Mouse (Mus musculus) macrophage (primary cell): Measurements from ENCODE around the gene Tbrg4. TPM values are rescaled to one million over a fixed set of nuclear protein-coding genes. Genes with fewer than 3 reads are reported as not detected.
A peak's percentile ranks its signal among the peaks of the same experiment; 100 is the strongest.
"Not testable (repeated sequence)": the region's sequence is repeated elsewhere in the genome, so short reads cannot be mapped to it uniquely, and the experiment has no call there.

Experiments
- H3K27ac ChIP-seq: fragments of 350-480 bp; formaldehyde crosslinking; 2 replicates; pipeline ENCODE4 v1.9.0; 2021
- H3K36me3 ChIP-seq: fragments of 350-480 bp; formaldehyde crosslinking; 2 replicates; pipeline ENCODE4 v1.9.0; 2021; ENCODE audit errors: inconsistent target
- H3K4me3 ChIP-seq: fragments of 350-480 bp; formaldehyde crosslinking; 2 replicates; pipeline ENCODE4 v1.9.0; 2021; ENCODE audit errors: inconsistent target
- H3K79me2 ChIP-seq: fragments of 350-480 bp; formaldehyde crosslinking; 2 replicates; pipeline ENCODE4 v1.9.0; 2021; ENCODE audit errors: inconsistent target
- WGBS: methylation state at CpG from one replicate; pipeline ENCODE4 v1.1.7; 2026; ENCODE audit warnings: inconsistent platforms; ENCODE audit not compliant: missing documents; 5-methylcytosine and 5-hydroxymethylcytosine counted together
- polyA plus RNA-seq: library from polyadenylated mRNA; stranded (reverse); fragments of 250-400 nt; gene quantifications from 3 replicates; pipeline ENCODE4 v1.2.4, GENCODE M21; 2018; ENCODE audit warnings: inconsistent platforms
- total RNA-seq, 78 experiments: library from RNA; depleted of rRNA; stranded (reverse); fragments of 250-400 nt; gene quantifications; 1 replicate in 9 of 78; 2 replicates in 24 of 78; 3 replicates in 43 of 78; 4 replicates in 2 of 78; pipeline ENCODE4 v1.2.4; 2018; ENCODE audit warnings: inconsistent platforms in 56 of 78

Tbrg4 gene
- total RNA-seq (2018; cell fraction: chromatin; rRNA removed) = 100 to 1,000 TPM in 1 of 26 experiments, 10 to 100 TPM in 25; 34.3 to 114 (median 78.3) TPM
- total RNA-seq (2018; cell fraction: cytosol; rRNA removed) = 10 to 100 TPM; 14.0 to 29.9 (median 21.1) TPM
- total RNA-seq (2018; cell fraction: nucleus; rRNA removed) = 100 to 1,000 TPM in 1 of 26 experiments, 10 to 100 TPM in 25; 32.2 to 106 (median 46.5) TPM
- polyA plus RNA-seq = 15.0 to 37.3 TPM (median 19.2 TPM) in 3 replicates

DNA sequence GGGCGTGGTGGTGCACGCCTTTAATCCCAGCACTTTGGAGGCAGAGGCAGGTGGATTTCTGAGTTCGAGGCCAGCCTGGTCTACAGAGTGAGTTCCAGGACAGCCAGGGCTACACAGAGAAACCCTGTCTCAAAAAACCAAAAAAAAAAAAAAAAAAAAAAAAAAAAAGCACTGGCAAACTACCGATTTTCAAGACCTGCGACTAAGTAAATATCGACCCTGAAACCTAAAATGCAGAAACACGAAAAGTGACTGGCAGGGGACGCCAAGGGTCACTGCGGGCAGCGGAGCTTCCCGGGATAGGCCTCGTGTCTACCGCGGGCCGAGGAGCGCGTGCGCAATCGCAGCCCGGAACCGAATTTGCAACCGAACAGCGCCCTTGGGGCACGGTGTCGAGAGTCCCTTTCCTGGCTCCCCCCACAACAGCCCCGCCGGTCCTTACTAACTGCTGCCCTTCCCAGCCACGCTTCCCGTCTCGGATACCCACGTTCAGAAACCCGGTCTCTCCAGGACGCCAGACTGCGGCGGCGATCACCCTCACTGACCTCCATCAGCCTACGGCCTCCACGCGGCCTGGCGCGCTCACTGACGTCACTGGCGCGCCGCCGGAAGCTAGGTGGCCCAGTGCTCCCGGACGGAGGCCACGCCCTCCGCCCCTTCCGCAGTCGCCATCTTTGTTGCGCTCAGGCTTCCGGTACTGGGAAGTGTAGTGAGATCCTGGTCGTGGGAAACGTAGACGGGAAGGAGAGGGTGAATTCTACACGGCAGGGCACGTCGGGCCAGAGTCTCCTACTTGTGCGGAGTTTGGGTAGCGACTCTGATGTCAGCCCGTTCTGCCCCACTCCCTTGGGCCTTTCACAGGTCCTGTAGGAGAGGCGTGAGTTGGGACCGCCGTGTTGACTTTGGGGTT is at the start of gene Tbrg4:
Tbrg4 (minus strand) TSS at position 590 of the 910 bp plus-strand sequence.
- 1% methylated on average over 62 of the region's 66 CpGs for WGBS
- Histone ChIP-seq H3K36me3 (peaks cover 31% of the 10 kb centered on the region), H3K4me3 (peak within 1 kb of the TSS; percentile 91), H3K27ac (peak within 1 kb of the TSS; percentile 92), H3K79me2 (peaks cover 55% of the 10 kb centered on the region)

- no peaks in the 10 kb centered on the region for H3K79me2 ChIP-seq
- H3K27ac ChIP-seq = no peak overlapping the region
- WGBS = 43% methylated on average over 7 of the region's 7 CpGs
- no peak overlapping the region for H3K4me3 ChIP-seq
- H3K36me3 ChIP-seq = no peaks in the 10 kb centered on the region
These were observed 49.5 kb upstream of the Tbrg4 start for GRCm38 (mm10) chr11:6675402-6675801.

DNA sequence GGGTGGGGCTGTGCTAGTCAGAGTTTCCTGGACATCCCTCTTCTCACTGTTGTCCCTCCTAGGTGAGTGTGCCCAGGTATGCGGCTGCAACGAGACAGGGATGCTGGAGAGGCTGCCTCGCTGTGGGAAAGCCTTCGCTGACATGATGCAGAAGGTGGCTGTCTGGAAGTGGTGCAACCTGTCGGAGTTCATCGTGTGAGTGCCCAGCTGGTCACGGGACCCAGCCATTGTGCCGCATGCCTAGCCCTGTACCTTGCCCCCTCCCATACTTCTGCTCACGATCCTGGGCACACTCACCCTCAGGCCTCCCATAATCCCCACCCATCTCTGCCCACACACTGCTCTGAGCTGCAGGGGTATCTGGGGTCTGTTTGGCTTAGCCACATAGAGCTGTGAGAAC is 48.8 kb upstream of the Tbrg4 start:
- Histone ChIP-seq H3K27ac (no peak overlapping the region), H3K79me2 (no peaks in the 10 kb centered on the region), H3K4me3 (no peak overlapping the region), H3K36me3 (no peaks in the 10 kb centered on the region)
- 95% methylated on average over 9 of the region's 9 CpGs for WGBS

DNA sequence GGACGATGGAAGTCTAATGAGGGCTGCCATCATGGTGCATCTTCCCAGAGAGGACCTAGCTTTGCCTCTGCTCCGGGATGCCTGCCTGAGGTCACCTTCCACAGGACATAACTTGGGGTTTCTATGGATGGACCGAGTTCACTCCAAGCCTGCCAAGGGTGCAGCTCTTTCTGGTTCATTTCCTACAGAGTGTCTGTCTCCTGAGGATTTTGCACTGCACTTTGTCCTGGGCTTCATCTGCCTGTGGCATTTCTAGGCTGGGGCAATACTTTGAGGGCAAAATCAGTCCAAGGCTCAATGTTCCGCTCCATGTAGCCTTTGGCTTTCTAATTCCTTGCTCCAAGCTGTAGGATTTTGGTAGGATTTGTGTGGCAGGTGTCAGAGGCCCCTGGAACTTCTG is 45.0 kb upstream of the Tbrg4 start:
- 92% methylated on average over 4 of the region's 4 CpGs for whole genome bisulfite sequencing
- Histone ChIP-seq H3K27ac (no peak overlapping the region), H3K4me3 (no peak overlapping the region), H3K79me2 (no peaks in the 10 kb centered on the region), H3K36me3 (no peaks in the 10 kb centered on the region)

- H3K79me2 ChIP-seq = no peaks in the 10 kb centered on the region
- H3K36me3 ChIP-seq = no peaks in the 10 kb centered on the region
- WGBS = 42% methylated on average over 2 of the region's 2 CpGs
- no peak overlapping the region for H3K4me3 ChIP-seq
- H3K27ac ChIP-seq = no peak overlapping the region
These were observed 44.2 kb upstream of the Tbrg4 start for GRCm38 (mm10) chr11:6670044-6670443.

DNA sequence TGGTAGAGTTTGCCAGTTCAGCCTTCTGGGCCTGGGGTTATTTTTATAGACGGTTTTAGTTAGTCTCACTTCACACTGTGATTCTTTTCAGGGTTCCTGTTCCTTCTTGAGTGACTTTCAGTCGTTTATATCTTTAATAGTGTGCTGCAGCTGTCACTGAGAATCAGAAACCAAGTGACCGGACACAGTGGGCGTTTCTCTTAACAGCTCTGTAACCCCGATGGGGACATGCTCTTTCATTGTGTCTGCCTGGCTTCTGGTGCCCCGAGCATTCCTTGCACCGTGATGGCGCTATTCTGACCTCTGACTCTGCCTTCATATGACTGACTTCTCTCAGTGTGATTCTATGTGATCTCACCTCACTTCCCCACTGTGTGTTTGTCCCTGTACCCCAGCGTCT is 43.2 kb upstream of the Tbrg4 start:
- no peak overlapping the region for H3K4me3 ChIP-seq
- no peaks in the 10 kb centered on the region for H3K36me3 ChIP-seq
- no peak overlapping the region for H3K27ac ChIP-seq
- WGBS = 67% methylated on average over 9 of the region's 9 CpGs
- no peaks in the 10 kb centered on the region for H3K79me2 ChIP-seq

DNA sequence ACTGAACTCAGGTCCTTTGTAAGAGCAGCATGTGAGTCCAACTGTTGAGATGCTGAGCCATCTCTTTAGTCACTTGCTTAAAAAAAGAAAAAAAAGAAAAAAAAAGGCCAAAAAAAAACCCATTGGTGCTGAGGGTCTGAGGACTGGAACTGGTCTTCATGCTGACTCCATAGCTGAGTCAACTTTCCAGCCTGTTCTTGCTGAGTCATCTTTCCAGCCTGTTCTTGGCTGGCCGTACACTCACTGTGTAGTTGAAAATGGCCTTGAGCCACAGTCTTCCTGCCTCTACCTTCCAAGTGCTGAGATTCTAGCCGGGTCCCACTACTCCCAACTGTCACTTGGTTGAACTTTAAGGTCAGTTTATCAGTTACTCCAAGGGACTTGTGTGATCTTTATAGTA is 40.8 kb upstream of the Tbrg4 start:
- Histone ChIP-seq H3K36me3 (no peaks in the 10 kb centered on the region), H3K27ac (no peak overlapping the region), H3K4me3 (no peak overlapping the region), H3K79me2 (no peaks in the 10 kb centered on the region)
- 56% methylated on average over 2 of the region's 2 CpGs for WGBS

- no peak overlapping the region for H3K4me3 ChIP-seq
- H3K36me3 ChIP-seq = no peaks in the 10 kb centered on the region
- no peak overlapping the region for H3K27ac ChIP-seq
- H3K79me2 ChIP-seq = no peaks in the 10 kb centered on the region
- WGBS = 82% methylated on average over 14 of the region's 14 CpGs
These were observed 35.3 kb upstream of the Tbrg4 start for GRCm38 (mm10) chr11:6661206-6661605.

- WGBS = 1% methylated on average over 17 of the region's 18 CpGs
- H3K27ac ChIP-seq = no peak within 1 kb of the TSS
- H3K4me3 ChIP-seq = no peak within 1 kb of the TSS
- no peaks in the 10 kb centered on the region for H3K36me3 ChIP-seq
- no peaks in the 10 kb centered on the region for H3K79me2 ChIP-seq
These were observed 32.4 kb upstream of the Tbrg4 start, which contains the start of gene Ramp3 for GRCm38 (mm10) chr11:6658271-6658670. TSS of gene Ramp3 (plus strand) at chr11:6658521.

DNA sequence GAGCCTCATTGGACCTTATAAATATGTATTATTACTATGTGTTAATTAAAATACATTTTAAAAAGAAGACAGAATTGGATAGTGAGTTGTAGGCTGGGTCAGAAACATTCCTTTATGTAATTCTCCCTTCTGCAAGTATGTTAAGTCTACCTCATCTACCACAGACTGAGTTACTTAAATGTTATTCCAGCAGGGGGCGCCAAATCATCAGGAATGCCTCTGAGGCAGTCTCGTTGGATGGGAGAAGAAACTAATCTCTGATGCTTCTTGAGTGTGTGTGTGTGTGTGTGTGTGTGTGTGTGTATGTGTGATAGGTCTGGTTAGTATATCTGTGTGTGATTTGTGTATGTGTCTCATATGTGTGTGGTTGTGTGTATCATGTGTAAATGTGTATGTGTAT is 29.0 kb upstream of the Tbrg4 start:
- 0% methylated on average over 2 of the region's 2 CpGs for WGBS
- no peak overlapping the region for H3K27ac ChIP-seq

GRCm38 (mm10) chr11:6652978-6653377 is 27.1 kb upstream of the Tbrg4 start:
- WGBS = 70% methylated on average over 3 of the region's 3 CpGs

More for the DNA sequence above, 29.0 kb upstream of the Tbrg4 start:
- no peaks in the 10 kb centered on the region for H3K36me3 ChIP-seq
- no peaks in the 10 kb centered on the region for H3K79me2 ChIP-seq
- H3K4me3 ChIP-seq = no peak overlapping the region

GRCm38 (mm10) chr11:6650519-6650918 is 24.7 kb upstream of the Tbrg4 start:
- Histone ChIP-seq H3K79me2 (no peaks in the 10 kb centered on the region), H3K36me3 (no peaks in the 10 kb centered on the region), H3K4me3 (no peak overlapping the region), H3K27ac (no peak overlapping the region)
- 69% methylated on average over 7 of the region's 7 CpGs for WGBS

More at GRCm38 (mm10) chr11:6652978-6653377, 27.1 kb upstream of the Tbrg4 start:
- not testable (repeated sequence) for H3K36me3 ChIP-seq, H3K79me2 ChIP-seq, H3K4me3 ChIP-seq, H3K27ac ChIP-seq

GRCm38 (mm10) chr11:6647831-6648724 is 22.2 kb upstream of the Tbrg4 start:
- Histone ChIP-seq H3K36me3 (no peaks in the 10 kb centered on the region), H3K4me3 (no peak overlapping the region), H3K27ac (no peak overlapping the region), H3K79me2 (no peaks in the 10 kb centered on the region)
- WGBS = 53% methylated on average over 9 of the region's 9 CpGs

GRCm38 (mm10) chr11:6644566-6644965 is 18.7 kb upstream of the Tbrg4 start:
- H3K79me2 ChIP-seq = no peaks in the 10 kb centered on the region
- 97% methylated on average over 6 of the region's 6 CpGs for WGBS
- no peak overlapping the region for H3K27ac ChIP-seq
- H3K4me3 ChIP-seq = no peak overlapping the region
- no peaks in the 10 kb centered on the region for H3K36me3 ChIP-seq
